Mouse (Mus musculus): ENCODE measurements around the gene Zfp354b.

- TF ChIP-seq CTCF (IDR thresholded peaks at IDR 0.05; ENCODE audit: low read depth) (no peak), EP300 (IDR thresholded peaks at IDR 0.05; ENCODE audit: low read depth) (no peak)
Observed at GRCm38 (mm10) chr11:50932040-50932439, 607 bp upstream of the Zfp354b start.
